Mouse (Mus musculus): ENCODE results near the gene Plpp3.

Plpp3 gene

GRCm38 (mm10) chr4:105158651-105159530, 1.7 kb downstream of the Plpp3 start:
- DNase-seq (ENCODE audit: low read depth, low spot score) = no peak

GRCm38 (mm10) chr4:105159531-105159870, 2.4 kb downstream of the Plpp3 start:
- DNase-seq (ENCODE audit: low read depth, low spot score) = no peak

- no peak for DNase-seq (ENCODE audit: low read depth, low spot score)
These were observed 3.3 kb downstream of the Plpp3 start for GRCm38 (mm10) chr4:105160470-105160869.

- no peak for DNase-seq (ENCODE audit: low read depth, low spot score)
These were observed 4.9 kb downstream of the Plpp3 start for GRCm38 (mm10) chr4:105162014-105162413.

- no peak for DNase-seq (ENCODE audit: low read depth, low spot score)
These were observed 5.5 kb downstream of the Plpp3 start for GRCm38 (mm10) chr4:105162676-105163075.

GRCm38 (mm10) chr4:105163981-105164411, 6.8 kb downstream of the Plpp3 start:
- DNase-seq (ENCODE audit: low read depth, low spot score) = no peak

GRCm38 (mm10) chr4:105164952-105165351, 7.8 kb downstream of the Plpp3 start:
- DNase-seq (ENCODE audit: low read depth, low spot score) = no peak

GRCm38 (mm10) chr4:105169093-105169571, 12.0 kb downstream of the Plpp3 start:
- DNase-seq (ENCODE audit: low read depth, low spot score) = no peak

GRCm38 (mm10) chr4:105169826-105170810, 13.0 kb downstream of the Plpp3 start:
- no peak for DNase-seq (ENCODE audit: low read depth, low spot score)

- no peak for DNase-seq (ENCODE audit: low read depth, low spot score)
These were observed 13.8 kb downstream of the Plpp3 start for GRCm38 (mm10) chr4:105170811-105171401.

GRCm38 (mm10) chr4:105171432-105171831, 14.3 kb downstream of the Plpp3 start:
- no peak for DNase-seq (ENCODE audit: low read depth, low spot score)

- DNase-seq (ENCODE audit: low read depth, low spot score) = no peak
These were observed 17.6 kb downstream of the Plpp3 start for GRCm38 (mm10) chr4:105174778-105175177.

GRCm38 (mm10) chr4:105175255-105176035, 18.3 kb downstream of the Plpp3 start:
- DNase-seq (ENCODE audit: low read depth, low spot score) = no peak

GRCm38 (mm10) chr4:105181014-105181658, 24.0 kb downstream of the Plpp3 start:
- no peak for DNase-seq (ENCODE audit: low read depth, low spot score)

- DNase-seq (ENCODE audit: low read depth, low spot score) = no peak
These were observed 24.6 kb downstream of the Plpp3 start for GRCm38 (mm10) chr4:105181659-105182167.

- no peak for DNase-seq (ENCODE audit: low read depth, low spot score)
These were observed 25.1 kb downstream of the Plpp3 start for GRCm38 (mm10) chr4:105182249-105182648.

- no peak for DNase-seq (ENCODE audit: low read depth, low spot score)
These were observed 27.3 kb downstream of the Plpp3 start for GRCm38 (mm10) chr4:105184490-105184889.

- DNase-seq (ENCODE audit: low read depth, low spot score) = no peak
These were observed 27.8 kb downstream of the Plpp3 start for GRCm38 (mm10) chr4:105184924-105185323.

GRCm38 (mm10) chr4:105186654-105187053, 29.5 kb downstream of the Plpp3 start:
- DNase-seq (ENCODE audit: low read depth, low spot score) = no peak

GRCm38 (mm10) chr4:105187873-105188272, 30.7 kb downstream of the Plpp3 start:
- DNase-seq (ENCODE audit: low read depth, low spot score) = no peak

All from WW6 (cell line).